Mouse (Mus musculus) thymus, postnatal 36 days (tissue): ENCODE data around the gene Apol7b.
"Not testable (repeated sequence)": the region's sequence is repeated elsewhere in the genome, so short reads cannot be mapped to it uniquely, and the experiment has no call there.

Experiments used
- DNase-seq, 2 experiments: peaks; one replicate each; pipeline ENCODE4 v3.0.0; 2022; ENCODE audit warnings: mixed read lengths in 2 of 2

Gene Apol7b

DNA sequence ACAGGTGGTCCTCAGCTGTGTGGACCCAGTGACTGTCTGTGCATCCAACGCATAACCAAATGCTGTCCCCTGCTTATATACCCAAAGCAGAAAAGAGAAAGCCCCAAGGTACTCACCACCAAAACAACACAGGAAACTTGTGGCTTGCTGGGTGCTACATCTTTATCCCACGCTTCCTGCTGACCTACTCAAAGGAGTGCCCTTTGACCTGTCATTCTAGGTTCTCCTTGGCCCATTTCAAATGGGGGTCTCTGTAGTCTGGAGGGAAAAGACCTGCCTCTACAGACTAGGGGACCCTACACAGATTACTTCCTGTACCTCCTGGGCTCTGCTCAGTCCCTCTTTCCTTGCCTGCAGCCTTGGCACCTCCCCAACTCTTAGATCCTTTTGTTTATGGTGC is at the start of gene Apol7b:
Gene Apol7b, minus strand, starts transcription at position 101 of the 400 bp plus-strand sequence.
- not testable (repeated sequence) for DNase-seq

GRCm38 (mm10) chr15:77494694-77495093 is 47.4 kb upstream of the Apol7b start:
- DNase-seq, result not testable (repeated sequence)

DNA sequence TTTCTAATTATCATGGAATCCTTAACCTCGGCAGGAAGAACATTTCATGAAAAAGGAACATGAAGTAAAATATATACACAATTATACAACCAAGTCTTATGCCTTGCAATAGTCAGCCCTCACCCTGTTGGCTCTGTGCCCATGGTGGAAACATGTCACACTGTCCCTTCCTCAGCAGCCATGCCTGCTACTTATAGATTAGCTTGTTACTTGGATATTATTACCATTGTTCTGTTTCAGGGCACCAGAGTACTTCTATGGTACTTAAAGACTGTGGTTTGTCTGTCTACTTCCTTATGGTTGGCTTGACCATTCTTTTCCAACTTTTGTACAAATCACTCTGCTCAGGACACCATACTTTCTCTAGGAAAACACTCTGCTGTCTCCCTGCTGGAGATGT is 45.9 kb upstream of the Apol7b start:
- DNase-seq, result not testable (repeated sequence)

DNA sequence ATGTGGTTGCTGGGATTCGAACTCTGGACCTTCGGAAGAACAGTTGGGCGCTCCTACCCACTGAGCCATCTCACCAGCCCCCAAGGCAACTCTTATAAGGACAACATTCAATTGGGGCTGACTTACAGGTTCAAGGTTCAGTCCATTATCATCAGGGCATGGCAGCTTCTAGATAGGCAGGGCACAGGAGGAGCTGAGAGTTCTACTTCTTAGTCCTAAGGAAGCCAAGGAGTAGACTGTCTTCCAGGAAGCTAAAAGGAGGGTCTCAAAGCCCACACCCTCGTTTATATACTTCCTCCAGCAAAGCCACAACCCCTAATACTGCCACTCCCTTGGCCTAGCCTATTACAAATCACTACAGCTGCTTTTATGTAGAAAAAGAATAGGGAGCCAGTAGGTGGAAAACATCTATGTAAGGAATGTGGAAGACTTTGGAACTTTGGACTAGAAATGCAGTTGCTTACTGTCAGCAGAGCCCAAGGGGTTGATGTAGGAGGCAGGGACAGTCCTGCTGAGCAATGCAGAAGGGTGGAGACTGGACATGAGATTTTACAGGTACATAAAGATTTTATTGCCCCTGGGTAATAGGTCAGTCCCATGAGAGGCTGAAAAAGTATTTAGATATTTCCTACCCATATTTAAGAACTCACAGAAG is 35.0 kb upstream of the Apol7b start:
- DNase-seq, result no peak

DNA sequence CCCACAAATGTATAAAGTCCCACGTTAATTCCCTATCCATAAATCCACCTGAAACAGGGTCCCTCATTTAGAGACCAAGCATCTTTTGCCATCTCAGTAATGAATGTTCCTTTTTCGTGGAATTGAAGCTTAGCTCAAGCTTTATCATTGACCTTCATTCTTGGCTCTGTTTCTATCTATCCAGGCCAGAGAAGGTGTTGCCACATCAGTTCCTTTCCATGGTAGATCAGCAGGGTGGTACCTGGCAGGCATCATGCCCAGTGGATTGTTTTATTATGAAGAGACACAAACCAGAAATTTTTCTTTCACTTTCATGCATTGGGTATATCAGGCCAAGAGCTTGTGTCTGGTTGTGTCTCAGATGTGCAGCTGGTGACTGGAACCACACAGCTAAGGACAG is 29.4 kb upstream of the Apol7b start, which contains the start of gene Apol10a:
Gene Apol10a, plus strand, starts transcription at position 355 of the 400 bp plus-strand sequence.
- not testable (repeated sequence) for DNase-seq

GRCm38 (mm10) chr15:77474699-77475390 is 27.6 kb upstream of the Apol7b start:
- DNase-seq, result not testable (repeated sequence)

DNA sequence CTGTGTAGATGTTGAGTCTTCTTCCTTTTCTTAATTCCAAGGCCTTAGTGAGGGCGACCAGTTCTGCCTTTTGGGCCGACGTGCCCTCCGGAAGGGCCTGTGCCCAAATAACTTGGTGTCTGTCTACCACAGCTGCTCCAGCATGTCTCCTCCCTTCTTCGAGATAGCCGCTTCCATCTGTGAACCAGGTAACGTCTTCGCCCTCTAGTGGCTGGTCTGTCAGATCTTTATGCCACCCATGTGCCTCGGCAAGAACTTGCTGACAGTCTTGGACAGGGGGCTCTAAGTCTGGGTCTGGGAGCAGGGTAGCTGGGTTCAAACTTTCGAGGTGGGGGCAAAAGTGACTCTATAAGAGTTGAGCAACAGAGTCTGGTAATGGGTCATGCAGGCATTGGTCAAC is 2.6 kb upstream of the Apol7b start:
- DNase-seq, result peak; percentile 13 to 28

GRCm38 (mm10) chr15:77445668-77446067 is 1.6 kb downstream of the Apol7b start:
- not testable (repeated sequence) for DNase-seq

GRCm38 (mm10) chr15:77444746-77445145 is 2.5 kb downstream of the Apol7b start:
- DNase-seq, result not testable (repeated sequence)

DNA sequence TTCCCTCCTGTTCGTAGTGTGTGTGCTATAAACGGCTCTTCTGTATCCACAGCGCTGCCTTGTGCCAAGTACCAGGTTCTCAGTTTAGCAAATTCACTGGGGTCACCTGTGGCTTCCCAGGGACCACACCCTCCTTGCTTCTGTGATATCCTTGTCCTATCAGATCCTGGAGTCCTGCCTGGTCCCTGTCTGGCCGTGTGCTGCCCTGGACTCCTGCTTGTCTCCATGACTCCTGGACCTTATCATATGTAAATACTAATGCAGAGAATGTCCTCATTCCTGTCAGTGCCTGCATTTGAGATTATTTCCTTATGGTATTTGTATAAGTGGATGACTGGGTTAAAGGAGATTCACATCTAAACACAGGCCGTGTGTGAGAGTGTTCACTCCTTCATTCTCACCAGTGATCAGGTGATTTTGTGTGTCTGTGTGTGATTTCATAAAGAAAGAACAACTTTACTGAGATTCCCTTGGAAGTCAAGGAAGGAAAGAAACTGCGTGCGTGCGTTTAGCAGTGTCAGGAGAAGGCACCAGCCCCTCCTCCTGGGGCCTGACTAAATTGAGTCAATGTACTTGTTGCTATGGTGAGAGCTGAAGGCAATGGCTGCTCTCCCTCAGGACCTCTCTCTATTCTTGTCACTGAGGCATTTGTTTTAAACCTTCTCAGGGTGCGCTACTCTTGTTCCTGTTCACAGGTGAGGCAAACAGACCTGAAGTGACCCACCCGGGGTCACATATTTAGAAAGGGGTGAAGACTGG is 18.4 kb downstream of the Apol7b start:
- not testable (repeated sequence) for DNase-seq

DNA sequence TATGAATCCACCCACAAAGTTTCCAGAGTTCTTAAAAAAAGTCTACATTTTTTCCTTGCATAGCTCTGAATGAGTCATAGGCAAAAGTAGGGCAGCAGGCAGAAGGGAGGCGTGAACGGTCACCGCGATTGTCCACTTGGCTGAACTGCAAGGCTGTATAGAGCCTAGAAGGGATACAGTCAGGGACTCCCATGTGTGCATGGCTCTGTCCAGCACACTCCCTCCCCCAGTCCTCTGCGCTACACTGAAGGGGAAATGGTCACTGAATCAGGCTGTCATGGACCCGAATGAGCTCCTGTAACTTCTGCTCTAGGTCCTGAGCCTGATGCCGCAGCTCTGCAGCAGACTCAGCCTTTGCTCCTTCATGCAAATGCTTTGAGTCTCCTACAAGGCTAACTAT is 24.4 kb downstream of the Apol7b start:
- DNase-seq, result not testable (repeated sequence)

GRCm38 (mm10) chr15:77419657-77420056 is 27.6 kb downstream of the Apol7b start:
- DNase-seq, result not testable (repeated sequence)

- not testable (repeated sequence) for DNase-seq
Measured at GRCm38 (mm10) chr15:77416655-77417333, 30.5 kb downstream of the Apol7b start.

DNA sequence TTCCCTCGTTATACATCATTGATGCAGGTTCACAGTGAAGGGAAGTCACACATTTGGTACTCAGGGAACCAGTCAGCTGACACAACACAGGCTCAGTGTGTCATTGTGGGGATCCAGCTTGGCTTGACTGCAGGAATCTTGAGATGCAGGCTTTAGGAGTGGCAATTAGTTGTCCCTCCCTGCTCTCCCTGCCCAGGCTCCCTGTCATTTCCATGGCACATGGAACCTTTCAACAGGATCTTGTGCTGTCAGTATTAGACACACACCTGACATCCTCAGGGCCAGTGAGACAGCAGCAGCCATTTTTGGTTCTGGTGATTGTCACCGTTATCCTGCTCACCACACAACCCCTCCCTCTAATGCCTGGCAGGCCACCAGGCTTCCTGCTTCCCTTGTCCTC is 31.6 kb downstream of the Apol7b start:
- not testable (repeated sequence) for DNase-seq

GRCm38 (mm10) chr15:77412695-77413094 is 34.6 kb downstream of the Apol7b start:
- not testable (repeated sequence) for DNase-seq

GRCm38 (mm10) chr15:77411035-77411434 is 36.3 kb downstream of the Apol7b start, which contains the start of gene Apol9a:
Gene Apol9a (minus strand): TSS chr15:77411135.
- DNase-seq, result not testable (repeated sequence)

DNA sequence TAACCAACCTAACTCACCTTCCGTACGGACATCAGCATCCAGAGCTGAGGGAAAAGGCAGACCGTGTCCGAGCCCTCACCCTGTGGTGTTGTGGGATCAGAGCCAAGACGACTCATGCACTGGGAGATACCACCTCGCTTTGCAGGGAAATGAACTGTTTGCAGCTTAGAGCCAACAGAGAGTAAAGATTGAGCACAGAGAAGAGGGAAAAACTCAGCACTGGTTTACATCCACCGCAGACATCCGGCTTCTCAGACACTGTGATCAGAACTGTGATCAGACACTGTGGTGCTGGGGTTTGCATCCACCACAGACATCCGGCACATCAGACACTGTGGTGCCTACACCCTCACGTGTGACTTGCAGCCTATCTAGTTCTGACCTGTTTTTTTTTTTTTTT is 40.9 kb downstream of the Apol7b start:
- peak; percentile 65 to 76 for DNase-seq

- not testable (repeated sequence) for DNase-seq
Measured at GRCm38 (mm10) chr15:77399027-77399426, 48.3 kb downstream of the Apol7b start, which contains the start of gene Apol7a. Gene Apol7a (minus strand): TSS chr15:77399110.

- not testable (repeated sequence) for DNase-seq
Measured at GRCm38 (mm10) chr15:77397450-77398132, 49.7 kb downstream of the Apol7b start.

- DNase-seq, result not testable (repeated sequence)
Measured at GRCm38 (mm10) chr15:77393832-77394231, 53.5 kb downstream of the Apol7b start.

DNA sequence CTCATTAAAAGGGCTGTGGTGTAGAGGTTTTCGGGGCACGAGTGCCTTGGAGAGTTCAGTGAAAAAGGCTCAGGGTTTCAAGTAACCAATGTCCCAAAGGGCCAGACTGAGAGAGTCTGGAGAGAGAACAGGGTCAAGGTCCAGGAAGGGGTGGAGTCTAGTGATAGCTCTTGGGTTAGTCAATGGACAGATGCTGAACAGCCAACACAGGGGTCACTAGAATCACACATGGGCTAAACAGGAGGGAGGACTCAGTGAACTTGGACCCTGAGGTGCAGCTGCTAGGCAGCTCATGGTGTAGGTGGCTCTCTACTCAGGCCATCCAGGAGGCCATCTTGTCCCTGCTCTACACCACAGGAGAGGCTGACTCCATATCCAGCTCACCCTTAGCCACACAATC is 59.8 kb downstream of the Apol7b start:
- no peak for DNase-seq
